Mouse (Mus musculus): ENCODE results near the gene Ppm1d. TPM values are rescaled to one million over a fixed set of nuclear protein-coding genes. Genes with fewer than 3 reads are reported as not detected.
A peak's percentile ranks its signal among the peaks of the same experiment; 100 is the strongest.

Ppm1d gene
- polyA plus RNA-seq, 1 experiment from 2014 or later, result 25.1 TPM

- Histone ChIP-seq H3K36me3 (ENCODE audit: control insufficient read depth, insufficient read depth, low read length) (peaks cover 14% of the 10 kb centered on the region; the same call in 1 of the 2 replicates), H3K9ac (ENCODE audit: low read length) (peak overlapping the region; percentile 86; the same call in 1 of the 2 replicates), H3K27me3 (replicated peaks; ENCODE audit: control insufficient read depth, insufficient read depth, low read length) (no peaks in the 10 kb centered on the region), H3K4me1 (ENCODE audit: control insufficient read depth, insufficient read depth, low read length) (peaks cover 8% of the 10 kb centered on the region), H3K4me3 (ENCODE audit: low read depth, low read length) (peak overlapping the region; percentile 97), H3K4me2 (ENCODE audit: low read length) (peak overlapping the region; percentile 67), H3K9me3 (replicated peaks; ENCODE audit: control insufficient read depth, low read length) (no peaks in the 10 kb centered on the region), H3K27ac (ENCODE audit: low read depth, low read length) (no peak overlapping the region)
- DNase-seq (ENCODE audit: low spot score) (no peak), ATAC-seq (no peak)
- WGBS, result 91% methylated on average over 3 of the region's 3 CpGs
Measured at GRCm38 (mm10) chr11:85313361-85313760, 2.3 kb downstream of the Ppm1d start.

- Histone ChIP-seq H3K36me3 (ENCODE audit: control insufficient read depth, insufficient read depth, low read length) (no peaks in the 10 kb centered on the region), H3K27ac (ENCODE audit: low read depth, low read length) (no peak overlapping the region), H3K4me3 (ENCODE audit: low read depth, low read length) (no peak overlapping the region), H3K4me1 (ENCODE audit: control insufficient read depth, insufficient read depth, low read length) (no peaks in the 10 kb centered on the region), H3K9ac (ENCODE audit: low read length) (no peak overlapping the region), H3K9me3 (replicated peaks; ENCODE audit: control insufficient read depth, low read length) (no peaks in the 10 kb centered on the region), H3K27me3 (replicated peaks; ENCODE audit: control insufficient read depth, insufficient read depth, low read length) (no peaks in the 10 kb centered on the region), H3K4me2 (ENCODE audit: low read length) (no peak overlapping the region)
- no peak for DNase-seq (ENCODE audit: low spot score)
- WGBS, result 59% methylated on average over 9 of the region's 9 CpGs
- no peak for ATAC-seq
Measured at GRCm38 (mm10) chr11:85323567-85324330, 12.7 kb downstream of the Ppm1d start.

GRCm38 (mm10) chr11:85328717-85329116 is 17.7 kb downstream of the Ppm1d start:
- peak; percentile 60 for DNase-seq (ENCODE audit: low spot score)
- H3K36me3 ChIP-seq (ENCODE audit: control insufficient read depth, insufficient read depth, low read length), result peaks cover 22% of the 10 kb centered on the region
- no peak overlapping the region for H3K4me2 ChIP-seq (ENCODE audit: low read length)
- H3K9me3 ChIP-seq (replicated peaks; ENCODE audit: control insufficient read depth, low read length), result no peaks in the 10 kb centered on the region
- H3K4me1 ChIP-seq (ENCODE audit: control insufficient read depth, insufficient read depth, low read length), result no peaks in the 10 kb centered on the region
- WGBS, result 91% methylated on average over 3 of the region's 3 CpGs
- ATAC-seq, result no peak; the same call in 1 of the 2 replicates
- H3K27ac ChIP-seq (ENCODE audit: low read depth, low read length), result no peak overlapping the region
- H3K27me3 ChIP-seq (replicated peaks; ENCODE audit: control insufficient read depth, insufficient read depth, low read length), result no peaks in the 10 kb centered on the region
- H3K4me3 ChIP-seq (ENCODE audit: low read depth, low read length), result no peak overlapping the region
- no peak overlapping the region for H3K9ac ChIP-seq (ENCODE audit: low read length)

DNA sequence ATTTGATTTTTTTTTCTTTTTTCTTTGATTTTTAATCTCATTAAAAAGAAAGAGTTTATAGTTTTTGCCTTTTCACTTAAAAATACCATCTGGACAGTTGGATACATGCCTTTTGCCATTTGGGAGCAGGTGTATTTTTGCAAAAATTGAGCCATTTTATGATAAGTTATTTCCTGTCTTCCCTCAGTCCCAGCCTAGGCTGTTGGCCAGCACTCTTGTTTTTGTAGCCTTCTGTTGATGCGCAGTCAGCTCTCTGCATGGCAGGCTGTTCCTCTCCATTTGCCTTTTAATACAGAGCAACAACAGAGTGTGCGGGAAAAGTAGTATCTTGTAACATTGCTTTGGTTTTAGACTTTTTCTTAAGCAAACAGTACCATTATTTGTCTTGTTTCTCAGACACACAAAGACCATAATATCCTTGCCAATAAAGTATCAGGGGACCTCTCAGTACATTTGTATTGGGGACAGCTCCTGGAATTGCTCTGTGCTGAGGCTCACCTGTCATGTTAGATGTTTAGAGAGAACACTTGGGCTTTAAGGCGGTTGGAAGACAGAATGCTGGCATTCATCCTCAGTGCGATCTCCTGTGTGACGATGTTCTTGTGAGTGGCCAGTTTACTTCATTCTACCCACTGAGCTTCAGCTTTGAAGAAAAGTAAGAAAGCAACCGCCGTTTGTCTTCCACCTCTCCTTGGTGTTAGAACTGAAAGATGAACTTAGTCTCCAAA is 18.3 kb downstream of the Ppm1d start:
- 82% methylated on average over 7 of the region's 7 CpGs for WGBS
- Histone ChIP-seq H3K9ac (ENCODE audit: low read length) (no peak overlapping the region), H3K4me3 (ENCODE audit: low read depth, low read length) (no peak overlapping the region), H3K9me3 (replicated peaks; ENCODE audit: control insufficient read depth, low read length) (no peaks in the 10 kb centered on the region), H3K27ac (ENCODE audit: low read depth, low read length) (no peak overlapping the region), H3K27me3 (replicated peaks; ENCODE audit: control insufficient read depth, insufficient read depth, low read length) (no peaks in the 10 kb centered on the region), H3K4me2 (ENCODE audit: low read length) (no peak overlapping the region), H3K36me3 (ENCODE audit: control insufficient read depth, insufficient read depth, low read length) (peaks cover 25% of the 10 kb centered on the region), H3K4me1 (ENCODE audit: control insufficient read depth, insufficient read depth, low read length) (no peaks in the 10 kb centered on the region)
- peak; percentile 73 for DNase-seq (ENCODE audit: low spot score)
- ATAC-seq, result peak; percentile 58; the same call in 1 of the 2 replicates

DNA sequence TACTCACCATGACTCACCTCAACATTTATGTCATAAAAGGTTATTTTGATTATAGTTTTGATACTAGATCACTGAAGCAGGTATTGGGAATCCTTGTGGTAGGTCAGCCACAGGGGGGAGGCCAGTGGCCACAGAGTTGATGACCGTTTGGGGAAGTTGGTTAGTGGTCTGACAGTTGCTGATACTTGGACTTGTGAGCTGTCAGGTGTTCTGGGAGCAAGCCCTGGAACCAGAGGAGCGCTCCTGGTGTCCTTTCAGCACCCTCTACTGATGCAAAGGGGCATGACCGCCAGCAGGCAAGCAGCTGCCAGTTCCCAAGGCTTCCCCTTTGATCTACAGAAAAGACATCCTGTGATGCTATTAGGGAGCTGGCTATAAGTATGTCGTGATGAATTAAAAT is 23.7 kb downstream of the Ppm1d start:
- WGBS, result 58% methylated on average over 4 of the region's 4 CpGs
- H3K27me3 ChIP-seq (replicated peaks; ENCODE audit: control insufficient read depth, insufficient read depth, low read length), result no peaks in the 10 kb centered on the region
- H3K9me3 ChIP-seq (replicated peaks; ENCODE audit: control insufficient read depth, low read length), result no peaks in the 10 kb centered on the region
- DNase-seq (ENCODE audit: low spot score) (peak; percentile 18), ATAC-seq (no peak)
- H3K27ac ChIP-seq (ENCODE audit: low read depth, low read length), result no peak overlapping the region
- H3K4me1 ChIP-seq (ENCODE audit: control insufficient read depth, insufficient read depth, low read length), result no peaks in the 10 kb centered on the region
- no peak overlapping the region for H3K9ac ChIP-seq (ENCODE audit: low read length)
- no peak overlapping the region for H3K4me2 ChIP-seq (ENCODE audit: low read length)
- H3K36me3 ChIP-seq (ENCODE audit: control insufficient read depth, insufficient read depth, low read length), result peaks cover 56% of the 10 kb centered on the region
- H3K4me3 ChIP-seq (ENCODE audit: low read depth, low read length), result no peak overlapping the region

- WGBS, result 97% methylated on average over 6 of the region's 6 CpGs
- Histone ChIP-seq H3K4me3 (ENCODE audit: low read depth, low read length) (no peak overlapping the region), H3K4me1 (ENCODE audit: control insufficient read depth, insufficient read depth, low read length) (no peaks in the 10 kb centered on the region), H3K4me2 (ENCODE audit: low read length) (no peak overlapping the region), H3K27me3 (replicated peaks; ENCODE audit: control insufficient read depth, insufficient read depth, low read length) (no peaks in the 10 kb centered on the region), H3K9ac (ENCODE audit: low read length) (no peak overlapping the region), H3K27ac (ENCODE audit: low read depth, low read length) (no peak overlapping the region), H3K9me3 (replicated peaks; ENCODE audit: control insufficient read depth, low read length) (no peaks in the 10 kb centered on the region), H3K36me3 (ENCODE audit: control insufficient read depth, insufficient read depth, low read length) (peaks cover 63% of the 10 kb centered on the region)
- ATAC-seq (no peak), DNase-seq (ENCODE audit: low spot score) (no peak)
Measured at GRCm38 (mm10) chr11:85339173-85339831, 28.3 kb downstream of the Ppm1d start.

DNA sequence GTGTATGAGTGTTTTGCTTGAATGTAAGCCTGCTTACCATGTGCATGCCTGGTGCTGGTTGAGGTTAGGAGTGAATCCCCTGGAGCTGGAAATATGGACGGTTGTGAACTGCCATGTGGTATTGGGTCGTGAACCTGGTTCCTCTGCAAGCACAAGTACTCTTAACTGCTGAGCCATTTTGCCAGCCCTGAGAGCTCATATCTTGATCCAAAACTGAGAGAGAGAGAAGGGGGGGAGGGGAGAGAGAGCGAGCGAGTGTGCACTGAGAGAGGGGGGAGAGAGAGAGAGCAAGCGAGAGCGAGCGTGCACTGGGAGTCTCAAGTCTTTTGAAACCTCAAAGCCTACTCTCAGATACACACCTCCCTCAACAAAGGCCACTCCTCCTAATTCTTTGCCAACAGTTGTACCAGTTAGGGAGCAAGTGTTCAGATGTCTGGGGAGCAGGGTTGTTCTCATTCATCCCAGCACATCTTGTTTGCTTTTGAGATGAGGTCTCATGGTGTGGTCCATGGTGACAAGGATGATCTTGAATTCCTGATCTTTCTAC is 29.1 kb downstream of the Ppm1d start:
- 92% methylated on average over 7 of the region's 7 CpGs for WGBS
- no peak overlapping the region for H3K4me2 ChIP-seq (ENCODE audit: low read length)
- H3K36me3 ChIP-seq (ENCODE audit: control insufficient read depth, insufficient read depth, low read length), result peaks cover 66% of the 10 kb centered on the region
- H3K27ac ChIP-seq (ENCODE audit: low read depth, low read length), result no peak overlapping the region
- no peaks in the 10 kb centered on the region for H3K9me3 ChIP-seq (replicated peaks; ENCODE audit: control insufficient read depth, low read length)
- H3K4me3 ChIP-seq (ENCODE audit: low read depth, low read length), result no peak overlapping the region
- no peak overlapping the region for H3K9ac ChIP-seq (ENCODE audit: low read length)
- ATAC-seq (no peak), DNase-seq (ENCODE audit: low spot score) (no peak)
- H3K4me1 ChIP-seq (ENCODE audit: control insufficient read depth, insufficient read depth, low read length), result no peaks in the 10 kb centered on the region
- H3K27me3 ChIP-seq (replicated peaks; ENCODE audit: control insufficient read depth, insufficient read depth, low read length), result no peaks in the 10 kb centered on the region

DNA sequence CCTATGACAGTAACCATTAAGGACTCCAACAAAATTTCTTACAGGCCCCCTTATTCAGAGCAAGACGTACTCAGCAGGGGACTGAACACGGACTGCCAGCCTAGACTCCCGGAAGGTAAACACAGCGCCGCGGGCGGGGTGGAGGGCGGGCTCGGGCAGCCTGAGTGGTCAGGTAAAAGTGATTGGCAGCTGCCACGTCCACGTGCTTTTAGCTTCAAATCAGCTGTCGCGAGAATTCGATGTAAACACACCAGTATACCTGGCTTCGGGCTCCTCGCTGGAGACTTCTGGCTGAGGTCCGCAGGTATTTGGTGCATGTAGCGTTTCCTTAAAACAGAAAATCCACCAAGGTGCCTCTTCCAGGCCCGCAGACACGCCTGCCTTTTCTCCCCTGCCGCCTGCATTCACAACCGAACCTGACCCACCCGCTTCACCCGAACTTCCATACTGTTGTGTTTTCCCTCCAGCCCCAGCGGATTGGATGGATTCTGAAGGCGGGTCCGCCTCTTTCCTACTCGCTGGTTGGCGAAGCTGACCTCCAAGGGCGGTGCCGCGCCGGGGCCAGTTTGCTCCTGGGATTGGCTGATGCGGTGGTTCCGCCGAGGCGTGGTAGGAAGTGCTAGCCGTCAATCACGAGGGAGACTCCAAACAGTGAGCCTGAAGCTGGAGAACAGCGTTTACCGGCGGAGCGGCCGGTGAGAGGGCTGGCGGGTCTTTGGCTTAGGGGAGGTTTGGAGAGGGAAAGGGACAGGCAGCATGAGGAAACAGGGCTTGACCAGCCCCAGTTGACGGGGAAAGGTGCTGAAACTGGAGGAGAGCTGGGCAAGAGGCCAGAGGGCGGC is 41.7 kb downstream of the Ppm1d start, which contains the start of gene Bcas3:
TSS of gene Bcas3 (plus strand) at position 629 of the 842 bp plus-strand sequence.
- ATAC-seq (peak; percentile 100), DNase-seq (ENCODE audit: low spot score) (peak; percentile 99)
- WGBS, result under 1% methylated on average over 47 of the region's 47 CpGs
- Histone ChIP-seq H3K27ac (ENCODE audit: low read depth, low read length) (no peak within 1 kb of the TSS), H3K4me3 (ENCODE audit: low read depth, low read length) (peak within 1 kb of the TSS; percentile 46), H3K9ac (ENCODE audit: low read length) (peak within 1 kb of the TSS; percentile 67), H3K4me1 (ENCODE audit: control insufficient read depth, insufficient read depth, low read length) (peaks cover 4% of the 10 kb centered on the region; the same call in 1 of the 2 replicates), H3K9me3 (replicated peaks; ENCODE audit: control insufficient read depth, low read length) (no peaks in the 10 kb centered on the region), H3K4me2 (ENCODE audit: low read length) (peak within 1 kb of the TSS; percentile 82), H3K27me3 (replicated peaks; ENCODE audit: control insufficient read depth, insufficient read depth, low read length) (no peaks in the 10 kb centered on the region), H3K36me3 (ENCODE audit: control insufficient read depth, insufficient read depth, low read length) (no peaks in the 10 kb centered on the region)
